Mouse (Mus musculus) embryonic facial prominence, embryonic 13.5 days (tissue): ENCODE measurements at regions not wholly inside any gene's neighbourhood (a gene's known extent, or its start where the extent isn't known, plus 50 kb on each side); places are given as distances from the start of the nearest gene placed in this dataset.
A peak's percentile ranks its signal among the peaks of the same experiment; 100 is the strongest.

Experiments
- ATAC-seq: fragments of 200-750 bp; cut with Nextera tagmentation; 2 replicates; pipeline ENCODE4 v1.8.0; 2017; ENCODE audit warnings: low read depth; ENCODE audit not compliant: insufficient number of reproducible peaks, insufficient read depth, low FRiP score, low TSS enrichment
- H3K27ac ChIP-seq: fragments of 300-500 bp; sonication (generic); 2 replicates; pipeline ENCODE4 v1.5.1; 2015; ENCODE audit warnings: moderate library complexity, mild to moderate bottlenecking, inconsistent platforms
- H3K27me3 ChIP-seq: fragments of 300-500 bp; sonication (generic); 2 replicates; pipeline ENCODE4 v1.6.1; 2015; ENCODE audit warnings: mild to moderate bottlenecking, inconsistent platforms
- H3K36me3 ChIP-seq: fragments of 300-500 bp; sonication (generic); 2 replicates; pipeline ENCODE4 v1.6.1; 2015; ENCODE audit warnings: mild to moderate bottlenecking, inconsistent platforms
- H3K4me1 ChIP-seq: fragments of 300-500 bp; sonication (generic); 2 replicates; pipeline ENCODE4 v1.6.1; 2015; ENCODE audit warnings: inconsistent platforms
- H3K4me2 ChIP-seq: fragments of 300-500 bp; sonication (generic); 2 replicates; pipeline ENCODE4 v1.6.1; 2015; ENCODE audit warnings: moderate library complexity, mild to moderate bottlenecking, inconsistent platforms
- H3K4me3 ChIP-seq: fragments of 300-500 bp; sonication (generic); 2 replicates; pipeline ENCODE4 v1.5.1; 2015; ENCODE audit warnings: mild to moderate bottlenecking, inconsistent platforms
- H3K9ac ChIP-seq: fragments of 300-500 bp; sonication (generic); 2 replicates; pipeline ENCODE4 v1.6.1; 2015; ENCODE audit warnings: mild to moderate bottlenecking, inconsistent platforms
- H3K9me3 ChIP-seq: fragments of 300-500 bp; sonication (generic); 2 replicates; pipeline ENCODE4 v1.6.1; 2016; ENCODE audit warnings: inconsistent platforms
- WGBS: fragments of 180-500 bp; shearing (Covaris S2); methylation state at CpG from one replicate; pipeline ENCODE4 v1.1.7; 2015; ENCODE audit warnings: mixed read lengths; 5-methylcytosine and 5-hydroxymethylcytosine counted together

GRCm38 (mm10) chr1:135665484-135665883, 54.4 kb upstream of the Csrp1 start:
- H3K27ac ChIP-seq, result no peak overlapping the region
- H3K4me2 ChIP-seq, result no peak overlapping the region
- ATAC-seq, result no peak
- no peaks in the 10 kb centered on the region for H3K36me3 ChIP-seq
- peaks cover 36% of the 10 kb centered on the region for H3K4me1 ChIP-seq
- no peak overlapping the region for H3K9ac ChIP-seq
- 59% methylated on average over 8 of the region's 8 CpGs for WGBS
- H3K27me3 ChIP-seq, result no peaks in the 10 kb centered on the region
- H3K4me3 ChIP-seq, result no peak overlapping the region
- no peaks in the 10 kb centered on the region for H3K9me3 ChIP-seq

GRCm38 (mm10) chr1:135668331-135668730, 51.5 kb upstream of the Csrp1 start:
- Histone ChIP-seq H3K4me2 (no peak overlapping the region), H3K4me3 (no peak overlapping the region), H3K27me3 (no peaks in the 10 kb centered on the region), H3K36me3 (no peaks in the 10 kb centered on the region), H3K4me1 (peaks cover 47% of the 10 kb centered on the region), H3K9me3 (no peaks in the 10 kb centered on the region), H3K9ac (no peak overlapping the region), H3K27ac (peak overlapping the region; percentile 48; the same call in 1 of the 2 replicates)
- WGBS, result 32% methylated on average over 3 of the region's 3 CpGs
- 0 out of 2 replicates have a peak, but pooled peaks have one; percentile 10 for ATAC-seq

GRCm38 (mm10) chr1:135668951-135669350, 50.9 kb upstream of the Csrp1 start:
- H3K9ac ChIP-seq, result no peak overlapping the region
- H3K27me3 ChIP-seq, result no peaks in the 10 kb centered on the region
- no peak overlapping the region for H3K4me3 ChIP-seq
- H3K27ac ChIP-seq, result no peak overlapping the region
- WGBS, result 66% methylated on average over 7 of the region's 7 CpGs
- ATAC-seq, result no peak
- no peak overlapping the region for H3K4me2 ChIP-seq
- peaks cover 42% of the 10 kb centered on the region for H3K4me1 ChIP-seq
- H3K36me3 ChIP-seq, result no peaks in the 10 kb centered on the region
- H3K9me3 ChIP-seq, result no peaks in the 10 kb centered on the region

GRCm38 (mm10) chr1:135669803-135670202, 50.1 kb upstream of the Csrp1 start:
- Histone ChIP-seq H3K4me1 (peaks cover 39% of the 10 kb centered on the region), H3K9me3 (no peaks in the 10 kb centered on the region), H3K4me2 (no peak overlapping the region), H3K9ac (no peak overlapping the region), H3K4me3 (no peak overlapping the region), H3K36me3 (no peaks in the 10 kb centered on the region), H3K27me3 (no peaks in the 10 kb centered on the region), H3K27ac (no peak overlapping the region)
- ATAC-seq, result no peak
- WGBS, result 69% methylated on average over 7 of the region's 7 CpGs
